Mouse (Mus musculus) liver, adult 2 months (tissue): ENCODE data around the gene Prpf6.

Experiments used
- CTCF ChIP-seq: fragments of 200-500 bp; IDR thresholded peaks from 2 replicates; pipeline ENCODE4 v1.5.1; 2011; ENCODE audit warnings: low read depth, low read length, control low read depth
- POLR2A ChIP-seq: fragments of 200-500 bp; IDR thresholded peaks from 2 replicates; pipeline ENCODE4 v1.6.1; 2011; ENCODE audit warnings: low read length, control low read depth; ENCODE audit not compliant: insufficient read depth; ENCODE audit errors: extremely low read depth

DNA sequence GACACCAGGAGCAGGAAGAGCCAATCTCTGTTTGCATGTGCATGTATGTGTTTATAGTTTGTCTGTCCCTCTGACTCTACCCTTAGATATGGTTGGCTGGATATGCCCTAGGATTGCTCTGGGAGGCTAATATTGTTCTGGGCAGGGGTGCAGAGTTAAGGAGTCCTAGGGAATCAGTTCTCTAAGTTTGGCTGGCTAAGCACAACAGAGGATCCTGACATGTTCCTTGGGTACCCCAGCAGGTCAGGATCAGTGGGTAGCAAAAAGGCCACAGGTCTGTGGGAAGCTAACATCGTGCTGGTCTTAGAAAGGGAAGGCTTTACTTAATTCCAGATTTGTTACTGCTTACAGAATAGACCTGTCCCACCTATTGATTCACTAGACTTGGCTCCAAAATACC, 12.0 kb upstream of the Prpf6 start:
- TF ChIP-seq CTCF (no peak), POLR2A (no peak)
